Mouse (Mus musculus) kidney, adult 2 months (tissue): ENCODE results near the gene Camk2g.

Experiments
- CTCF ChIP-seq: fragments of 200-500 bp; conservative IDR thresholded peaks from 2 replicates; pipeline ENCODE4 v1.5.1; 2011; ENCODE audit warnings: low read depth, mild to moderate bottlenecking, control low read depth, low read length, moderate library complexity, mixed read lengths; ENCODE audit not compliant: insufficient read depth, insufficient read length
- POLR2A ChIP-seq: fragments of 200-500 bp; IDR thresholded peaks from one replicate; pipeline ENCODE4 v1.6.1; 2011; ENCODE audit warnings: low read depth, low read length, control low read depth

- TF ChIP-seq CTCF (no peak), POLR2A (no peak)
Observed at GRCm38 (mm10) chr14:20796643-20797042, 2.8 kb upstream of the Camk2g start.
